Mouse (Mus musculus) liver, adult 2 months (tissue): ENCODE measurements at regions not wholly inside any gene's neighbourhood (a gene's known extent, or its start where the extent isn't known, plus 50 kb on each side); places are given as distances from the start of the nearest gene placed in this dataset.

Experiments
- CTCF ChIP-seq: fragments of 200-500 bp; IDR thresholded peaks from 2 replicates; pipeline ENCODE4 v1.5.1; 2011; ENCODE audit warnings: low read depth, low read length, control low read depth
- POLR2A ChIP-seq: fragments of 200-500 bp; IDR thresholded peaks from 2 replicates; pipeline ENCODE4 v1.6.1; 2011; ENCODE audit warnings: low read length, control low read depth; ENCODE audit not compliant: insufficient read depth; ENCODE audit errors: extremely low read depth

DNA sequence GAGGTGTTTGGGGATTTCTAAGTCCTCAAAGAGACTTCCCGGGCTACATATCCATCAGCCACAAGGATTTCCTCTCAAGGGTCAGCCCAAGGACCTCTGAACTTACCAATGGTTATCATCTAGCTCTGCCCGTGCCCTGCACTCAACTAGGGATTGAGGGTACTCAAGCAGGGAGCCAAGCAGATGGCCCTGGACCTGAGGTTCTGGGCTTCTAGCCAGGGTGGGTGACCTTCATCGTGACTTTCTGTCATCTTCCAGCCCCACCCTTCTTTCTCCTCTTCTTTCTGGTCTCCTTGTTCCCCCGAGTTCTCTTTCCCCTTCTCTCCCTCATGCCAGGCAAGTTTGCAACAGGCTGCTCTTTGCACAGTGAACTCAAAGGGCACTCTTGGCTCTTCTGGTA lies 1610.6 kb upstream of the Gulo start:
- TF ChIP-seq CTCF (no peak), POLR2A (no peak)
